Mouse (Mus musculus): ENCODE results near the gene Lrrc4c. TPM values are rescaled to one million over a fixed set of nuclear protein-coding genes. Genes with fewer than 3 reads are reported as not detected.

The Lrrc4c gene
- polyA plus RNA-seq, 1 experiment from 2014 or later = 19.5 TPM

- WGBS = 4% methylated on average over 4 of the region's 4 CpGs
- ATAC-seq = peak; percentile 93
Observed at GRCm38 (mm10) chr2:96585665-96586064, 267.7 kb downstream of the Lrrc4c start.

GRCm38 (mm10) chr2:96604801-96605200, 286.8 kb downstream of the Lrrc4c start:
- H3K4me2 ChIP-seq (ENCODE audit: low read length) = no peak overlapping the region
- no peaks in the 10 kb centered on the region for H3K27me3 ChIP-seq (replicated peaks; ENCODE audit: control insufficient read depth, insufficient read depth, low read length)
- H3K9me3 ChIP-seq (replicated peaks; ENCODE audit: control insufficient read depth, low read length) = no peaks in the 10 kb centered on the region
- H3K4me1 ChIP-seq (ENCODE audit: control insufficient read depth, insufficient read depth, low read length) = no peaks in the 10 kb centered on the region
- no peak for ATAC-seq
- no peaks in the 10 kb centered on the region for H3K36me3 ChIP-seq (ENCODE audit: control insufficient read depth, insufficient read depth, low read length)
- no peak overlapping the region for H3K27ac ChIP-seq (ENCODE audit: low read depth, low read length)
- DNase-seq (ENCODE audit: low spot score) = no peak
- 94% methylated on average over 3 of the region's 3 CpGs for WGBS
- H3K4me3 ChIP-seq (ENCODE audit: low read depth, low read length) = no peak overlapping the region
- H3K9ac ChIP-seq (ENCODE audit: low read length) = no peak overlapping the region

More at GRCm38 (mm10) chr2:96585665-96586064, 267.7 kb downstream of the Lrrc4c start:
- Histone ChIP-seq H3K4me3 (ENCODE audit: low read depth, low read length) (no peak overlapping the region), H3K9me3 (replicated peaks; ENCODE audit: control insufficient read depth, low read length) (no peaks in the 10 kb centered on the region), H3K27ac (ENCODE audit: low read depth, low read length) (no peak overlapping the region), H3K36me3 (ENCODE audit: control insufficient read depth, insufficient read depth, low read length) (no peaks in the 10 kb centered on the region), H3K4me1 (ENCODE audit: control insufficient read depth, insufficient read depth, low read length) (no peaks in the 10 kb centered on the region), H3K27me3 (replicated peaks; ENCODE audit: control insufficient read depth, insufficient read depth, low read length) (no peaks in the 10 kb centered on the region), H3K9ac (ENCODE audit: low read length) (no peak overlapping the region), H3K4me2 (ENCODE audit: low read length) (no peak overlapping the region)
- DNase-seq (ENCODE audit: low spot score) = peak; percentile 93

GRCm38 (mm10) chr2:96614121-96614520, 296.2 kb downstream of the Lrrc4c start:
- H3K27ac ChIP-seq (ENCODE audit: low read depth, low read length) = no peak overlapping the region
- WGBS = 90% methylated on average over 1 of the region's 1 CpGs
- H3K4me2 ChIP-seq (ENCODE audit: low read length) = no peak overlapping the region
- H3K4me1 ChIP-seq (ENCODE audit: control insufficient read depth, insufficient read depth, low read length) = no peaks in the 10 kb centered on the region
- DNase-seq (ENCODE audit: low spot score) (no peak), ATAC-seq (no peak)
- no peaks in the 10 kb centered on the region for H3K36me3 ChIP-seq (ENCODE audit: control insufficient read depth, insufficient read depth, low read length)
- no peaks in the 10 kb centered on the region for H3K27me3 ChIP-seq (replicated peaks; ENCODE audit: control insufficient read depth, insufficient read depth, low read length)
- no peak overlapping the region for H3K4me3 ChIP-seq (ENCODE audit: low read depth, low read length)
- no peak overlapping the region for H3K9ac ChIP-seq (ENCODE audit: low read length)
- H3K9me3 ChIP-seq (replicated peaks; ENCODE audit: control insufficient read depth, low read length) = no peaks in the 10 kb centered on the region

- H3K4me1 ChIP-seq (ENCODE audit: control insufficient read depth, insufficient read depth, low read length) = no peaks in the 10 kb centered on the region
- H3K27ac ChIP-seq (ENCODE audit: low read depth, low read length) = no peak overlapping the region
- no peak overlapping the region for H3K9ac ChIP-seq (ENCODE audit: low read length)
- 58% methylated on average over 6 of the region's 6 CpGs for WGBS
- no peak overlapping the region for H3K4me3 ChIP-seq (ENCODE audit: low read depth, low read length)
- ATAC-seq (no peak), DNase-seq (ENCODE audit: low spot score) (no peak)
- no peaks in the 10 kb centered on the region for H3K27me3 ChIP-seq (replicated peaks; ENCODE audit: control insufficient read depth, insufficient read depth, low read length)
- H3K9me3 ChIP-seq (replicated peaks; ENCODE audit: control insufficient read depth, low read length) = no peaks in the 10 kb centered on the region
- H3K36me3 ChIP-seq (ENCODE audit: control insufficient read depth, insufficient read depth, low read length) = no peaks in the 10 kb centered on the region
- no peak overlapping the region for H3K4me2 ChIP-seq (ENCODE audit: low read length)
Observed at GRCm38 (mm10) chr2:96618691-96619205, 300.8 kb downstream of the Lrrc4c start.

GRCm38 (mm10) chr2:96667113-96667512, 349.1 kb downstream of the Lrrc4c start:
- ATAC-seq = no peak
- Histone ChIP-seq H3K36me3 (ENCODE audit: control insufficient read depth, insufficient read depth, low read length) (no peaks in the 10 kb centered on the region), H3K4me1 (ENCODE audit: control insufficient read depth, insufficient read depth, low read length) (no peaks in the 10 kb centered on the region), H3K4me3 (ENCODE audit: low read depth, low read length) (no peak overlapping the region), H3K27ac (ENCODE audit: low read depth, low read length) (no peak overlapping the region), H3K9me3 (replicated peaks; ENCODE audit: control insufficient read depth, low read length) (no peaks in the 10 kb centered on the region), H3K27me3 (replicated peaks; ENCODE audit: control insufficient read depth, insufficient read depth, low read length) (no peaks in the 10 kb centered on the region), H3K4me2 (ENCODE audit: low read length) (no peak overlapping the region), H3K9ac (ENCODE audit: low read length) (no peak overlapping the region)
- peak; percentile 8 for DNase-seq (ENCODE audit: low spot score)
- WGBS = 48% methylated on average over 4 of the region's 4 CpGs

GRCm38 (mm10) chr2:96681806-96682205, 363.8 kb downstream of the Lrrc4c start:
- H3K36me3 ChIP-seq (ENCODE audit: control insufficient read depth, insufficient read depth, low read length) = no peaks in the 10 kb centered on the region
- no peak overlapping the region for H3K27ac ChIP-seq (ENCODE audit: low read depth, low read length)
- no peaks in the 10 kb centered on the region for H3K9me3 ChIP-seq (replicated peaks; ENCODE audit: control insufficient read depth, low read length)
- ATAC-seq (no peak), DNase-seq (ENCODE audit: low spot score) (no peak)
- H3K4me2 ChIP-seq (ENCODE audit: low read length) = no peak overlapping the region
- H3K4me1 ChIP-seq (ENCODE audit: control insufficient read depth, insufficient read depth, low read length) = no peaks in the 10 kb centered on the region
- 67% methylated on average over 4 of the region's 4 CpGs for WGBS
- H3K4me3 ChIP-seq (ENCODE audit: low read depth, low read length) = no peak overlapping the region
- H3K9ac ChIP-seq (ENCODE audit: low read length) = no peak overlapping the region
- H3K27me3 ChIP-seq (replicated peaks; ENCODE audit: control insufficient read depth, insufficient read depth, low read length) = no peaks in the 10 kb centered on the region

- no peak for ATAC-seq
- Histone ChIP-seq H3K4me3 (ENCODE audit: low read depth, low read length) (no peak overlapping the region), H3K36me3 (ENCODE audit: control insufficient read depth, insufficient read depth, low read length) (no peaks in the 10 kb centered on the region), H3K27ac (ENCODE audit: low read depth, low read length) (no peak overlapping the region), H3K9me3 (replicated peaks; ENCODE audit: control insufficient read depth, low read length) (no peaks in the 10 kb centered on the region), H3K27me3 (replicated peaks; ENCODE audit: control insufficient read depth, insufficient read depth, low read length) (no peaks in the 10 kb centered on the region), H3K9ac (ENCODE audit: low read length) (no peak overlapping the region), H3K4me2 (ENCODE audit: low read length) (no peak overlapping the region), H3K4me1 (ENCODE audit: control insufficient read depth, insufficient read depth, low read length) (no peaks in the 10 kb centered on the region)
- DNase-seq (ENCODE audit: low spot score) = no peak
- 80% methylated on average over 1 of the region's 1 CpGs for WGBS
Observed at GRCm38 (mm10) chr2:96685328-96685727, 367.4 kb downstream of the Lrrc4c start.

GRCm38 (mm10) chr2:96705004-96705403, 387.0 kb downstream of the Lrrc4c start:
- whole genome bisulfite sequencing = 7% methylated on average over 3 of the region's 3 CpGs
- ATAC-seq = no peak
- H3K4me1 ChIP-seq (ENCODE audit: control insufficient read depth, insufficient read depth, low read length) = no peaks in the 10 kb centered on the region

GRCm38 (mm10) chr2:96707772-96708350, 389.9 kb downstream of the Lrrc4c start:
- ATAC-seq = no peak
- WGBS = 67% methylated on average over 4 of the region's 4 CpGs
- Histone ChIP-seq H3K4me1 (ENCODE audit: control insufficient read depth, insufficient read depth, low read length) (no peaks in the 10 kb centered on the region), H3K4me3 (ENCODE audit: low read depth, low read length) (no peak overlapping the region), H3K9me3 (replicated peaks; ENCODE audit: control insufficient read depth, low read length) (no peaks in the 10 kb centered on the region), H3K4me2 (ENCODE audit: low read length) (no peak overlapping the region), H3K27ac (ENCODE audit: low read depth, low read length) (no peak overlapping the region), H3K27me3 (replicated peaks; ENCODE audit: control insufficient read depth, insufficient read depth, low read length) (no peaks in the 10 kb centered on the region), H3K36me3 (ENCODE audit: control insufficient read depth, insufficient read depth, low read length) (no peaks in the 10 kb centered on the region), H3K9ac (ENCODE audit: low read length) (no peak overlapping the region)
- DNase-seq (ENCODE audit: low spot score) = peak; percentile 41

More at GRCm38 (mm10) chr2:96705004-96705403, 387.0 kb downstream of the Lrrc4c start:
- Histone ChIP-seq H3K4me3 (ENCODE audit: low read depth, low read length) (no peak overlapping the region), H3K9ac (ENCODE audit: low read length) (no peak overlapping the region), H3K36me3 (ENCODE audit: control insufficient read depth, insufficient read depth, low read length) (no peaks in the 10 kb centered on the region), H3K4me2 (ENCODE audit: low read length) (no peak overlapping the region), H3K27me3 (replicated peaks; ENCODE audit: control insufficient read depth, insufficient read depth, low read length) (no peaks in the 10 kb centered on the region), H3K9me3 (replicated peaks; ENCODE audit: control insufficient read depth, low read length) (no peaks in the 10 kb centered on the region), H3K27ac (ENCODE audit: low read depth, low read length) (no peak overlapping the region)
- peak; percentile 33 for DNase-seq (ENCODE audit: low spot score)

All from forebrain, embryonic 14.5 days (tissue).